Mouse (Mus musculus): ENCODE data around the gene Pou2f1.

GRCm38 (mm10) chr1:165927507-165928279 lies 74.8 kb downstream of the Pou2f1 start:
- TF ChIP-seq CTCF (IDR thresholded peaks at IDR 0.05; ENCODE audit: borderline replicate concordance, control insufficient read depth, extremely low read depth, insufficient read depth, low read length, poor library complexity) (no peak), POLR2A (IDR thresholded peaks at IDR 0.05; ENCODE audit: control insufficient read depth, extremely low read depth, insufficient read depth, low read length, poor library complexity) (no peak)

Measured in thymus, adult 2 months (tissue).